Mouse (Mus musculus) kidney, postnatal 14 days (tissue): ENCODE measurements at regions not wholly inside any gene's neighbourhood (a gene's known extent, or its start where the extent isn't known, plus 50 kb on each side); places are given as distances from the start of the nearest gene placed in this dataset.

ENCODE experiments used
- DNase-seq: peaks from one replicate; pipeline ENCODE4 v3.0.0; 2022; ENCODE audit warnings: mixed read lengths

- no peak for DNase-seq
These were observed 388.4 kb upstream of the Id4 start for GRCm38 (mm10) chr13:47872645-47873044.

GRCm38 (mm10) chr13:47892569-47892968, 368.5 kb upstream of the Id4 start:
- DNase-seq, result no peak

GRCm38 (mm10) chr13:47894331-47894730, 366.7 kb upstream of the Id4 start:
- DNase-seq, result no peak

GRCm38 (mm10) chr13:47895256-47895655, 365.8 kb upstream of the Id4 start:
- no peak for DNase-seq

GRCm38 (mm10) chr13:47896646-47897045, 364.4 kb upstream of the Id4 start:
- no peak for DNase-seq

GRCm38 (mm10) chr13:47909851-47910530, 351.0 kb upstream of the Id4 start:
- DNase-seq, result no peak

- DNase-seq, result no peak
These were observed 350.5 kb upstream of the Id4 start for GRCm38 (mm10) chr13:47910531-47910910.

GRCm38 (mm10) chr13:47916456-47916855, 344.6 kb upstream of the Id4 start:
- DNase-seq, result peak; percentile 32

GRCm38 (mm10) chr13:47917370-47917769, 343.7 kb upstream of the Id4 start:
- no peak for DNase-seq

- DNase-seq, result peak; percentile 10
These were observed 340.0 kb upstream of the Id4 start for GRCm38 (mm10) chr13:47921044-47921443.

- no peak for DNase-seq
These were observed 320.3 kb upstream of the Id4 start for GRCm38 (mm10) chr13:47940696-47941095.

- no peak for DNase-seq
These were observed 318.6 kb upstream of the Id4 start for GRCm38 (mm10) chr13:47942368-47942787.

GRCm38 (mm10) chr13:47943645-47944044, 317.4 kb upstream of the Id4 start:
- DNase-seq, result no peak

- peak; percentile 10 for DNase-seq
These were observed 312.7 kb upstream of the Id4 start for GRCm38 (mm10) chr13:47948098-47948865.

- no peak for DNase-seq
These were observed 310.6 kb upstream of the Id4 start for GRCm38 (mm10) chr13:47950456-47950855.

- no peak for DNase-seq
These were observed 310.0 kb upstream of the Id4 start for GRCm38 (mm10) chr13:47951043-47951442.

- no peak for DNase-seq
These were observed 308.1 kb upstream of the Id4 start for GRCm38 (mm10) chr13:47952946-47953345.

- DNase-seq, result no peak
These were observed 307.3 kb upstream of the Id4 start for GRCm38 (mm10) chr13:47953776-47954175.

GRCm38 (mm10) chr13:47955504-47955903, 305.5 kb upstream of the Id4 start:
- no peak for DNase-seq

- no peak for DNase-seq
These were observed 303.4 kb upstream of the Id4 start for GRCm38 (mm10) chr13:47957662-47958061.

GRCm38 (mm10) chr13:47974216-47974615, 286.8 kb upstream of the Id4 start:
- DNase-seq, result no peak

GRCm38 (mm10) chr13:47974756-47975515, 286.1 kb upstream of the Id4 start:
- peak; percentile 70 for DNase-seq

- DNase-seq, result no peak
These were observed 262.5 kb upstream of the Id4 start for GRCm38 (mm10) chr13:47998495-47998894.

GRCm38 (mm10) chr13:47999399-47999798, 261.6 kb upstream of the Id4 start:
- DNase-seq, result no peak
